Mouse (Mus musculus): Measurements from ENCODE around the gene Tmc8. TPM values are rescaled to one million over a fixed set of nuclear protein-coding genes. Genes with fewer than 3 reads are reported as not detected.
"Not testable (repeated sequence)": the region's sequence is repeated elsewhere in the genome, so short reads cannot be mapped to it uniquely, and the experiment has no call there.

Gene Tmc8
- polyA plus RNA-seq, 1 experiment from 2014 or later: 1.3 TPM

- Histone ChIP-seq H3K27ac (peak overlapping the region; percentile 9; the same call in 1 of the 2 replicates), H3K4me2 (replicated peaks) (no peak overlapping the region), H3K36me3 (no peaks in the 10 kb centered on the region), H3K27me3 (no peaks in the 10 kb centered on the region), H3K4me1 (peaks cover 39% of the 10 kb centered on the region), H3K9ac (0 out of 2 replicates have a peak overlapping the region, but pooled peaks have one; percentile 15), H3K4me3 (no peak overlapping the region), H3K9me3 (no peaks in the 10 kb centered on the region)
- ATAC-seq (ENCODE audit: insufficient number of reproducible peaks, insufficient read depth, low FRiP score, low TSS enrichment): no peak
- WGBS: 54% methylated on average over 9 of the region's 9 CpGs
Measured at GRCm38 (mm10) chr11:117828888-117829604, 47.2 kb downstream of the Tmc8 start.

GRCm38 (mm10) chr11:117829671-117830215 lies 47.9 kb downstream of the Tmc8 start:
- H3K9me3 ChIP-seq: no peaks in the 10 kb centered on the region
- no peak overlapping the region for H3K4me2 ChIP-seq (replicated peaks)
- H3K4me1 ChIP-seq: peaks cover 33% of the 10 kb centered on the region
- 72% methylated on average over 2 of the region's 2 CpGs for WGBS
- no peak overlapping the region for H3K9ac ChIP-seq
- no peak overlapping the region for H3K4me3 ChIP-seq
- no peaks in the 10 kb centered on the region for H3K27me3 ChIP-seq
- no peaks in the 10 kb centered on the region for H3K36me3 ChIP-seq
- peak overlapping the region; percentile 9; the same call in 1 of the 2 replicates for H3K27ac ChIP-seq
- no peak for ATAC-seq (ENCODE audit: insufficient number of reproducible peaks, insufficient read depth, low FRiP score, low TSS enrichment)

- ATAC-seq (ENCODE audit: insufficient number of reproducible peaks, insufficient read depth, low FRiP score, low TSS enrichment): no peak
Measured at GRCm38 (mm10) chr11:117830401-117830800, 48.5 kb downstream of the Tmc8 start.

GRCm38 (mm10) chr11:117832086-117832969 lies 50.5 kb downstream of the Tmc8 start:
- no peak for ATAC-seq (ENCODE audit: insufficient number of reproducible peaks, insufficient read depth, low FRiP score, low TSS enrichment)
- no peak overlapping the region for H3K27ac ChIP-seq
- H3K9ac ChIP-seq: no peak overlapping the region
- no peaks in the 10 kb centered on the region for H3K27me3 ChIP-seq
- peak overlapping the region; percentile 44 for H3K4me2 ChIP-seq (replicated peaks)
- H3K36me3 ChIP-seq: no peaks in the 10 kb centered on the region
- H3K4me3 ChIP-seq: peak overlapping the region; percentile 24; the same call in 1 of the 2 replicates
- H3K9me3 ChIP-seq: no peaks in the 10 kb centered on the region
- H3K4me1 ChIP-seq: peaks cover 26% of the 10 kb centered on the region; the same call in 1 of the 2 replicates
- WGBS: 19% methylated on average over 28 of the region's 28 CpGs

More at GRCm38 (mm10) chr11:117830401-117830800, 48.5 kb downstream of the Tmc8 start:
- no peak overlapping the region for H3K27ac ChIP-seq
- no peak overlapping the region for H3K4me2 ChIP-seq (replicated peaks)
- H3K9me3 ChIP-seq: no peaks in the 10 kb centered on the region
- no peaks in the 10 kb centered on the region for H3K27me3 ChIP-seq
- H3K9ac ChIP-seq: no peak overlapping the region
- no peaks in the 10 kb centered on the region for H3K36me3 ChIP-seq
- H3K4me3 ChIP-seq: no peak overlapping the region
- H3K4me1 ChIP-seq: peaks cover 33% of the 10 kb centered on the region
- WGBS: 82% methylated on average over 9 of the region's 9 CpGs

- H3K9ac ChIP-seq; H3K4me2 ChIP-seq (replicated peaks); H3K27ac ChIP-seq; H3K27me3 ChIP-seq; H3K9me3 ChIP-seq; ATAC-seq (ENCODE audit: insufficient number of reproducible peaks, insufficient read depth, low FRiP score, low TSS enrichment); H3K36me3 ChIP-seq; H3K4me3 ChIP-seq: not testable (repeated sequence)
- peaks cover 18% of the 10 kb centered on the region; the same call in 1 of the 2 replicates for H3K4me1 ChIP-seq
- WGBS: 75% methylated on average over 6 of the region's 6 CpGs
Measured at GRCm38 (mm10) chr11:117833509-117833908, 51.6 kb downstream of the Tmc8 start.

GRCm38 (mm10) chr11:117834086-117834485 lies 52.2 kb downstream of the Tmc8 start:
- H3K9ac ChIP-seq: no peak overlapping the region
- no peak for ATAC-seq (ENCODE audit: insufficient number of reproducible peaks, insufficient read depth, low FRiP score, low TSS enrichment)
- peaks cover 15% of the 10 kb centered on the region; the same call in 1 of the 2 replicates for H3K4me1 ChIP-seq
- no peaks in the 10 kb centered on the region for H3K36me3 ChIP-seq
- WGBS: 91% methylated on average over 8 of the region's 8 CpGs
- H3K27me3 ChIP-seq: no peaks in the 10 kb centered on the region
- H3K4me3 ChIP-seq: no peak overlapping the region
- no peak overlapping the region for H3K4me2 ChIP-seq (replicated peaks)
- no peaks in the 10 kb centered on the region for H3K9me3 ChIP-seq
- H3K27ac ChIP-seq: no peak overlapping the region

- Histone ChIP-seq H3K4me2 (replicated peaks) (peak overlapping the region; percentile 38), H3K27me3 (no peaks in the 10 kb centered on the region), H3K4me1 (peaks cover 13% of the 10 kb centered on the region; the same call in 1 of the 2 replicates), H3K9me3 (no peaks in the 10 kb centered on the region), H3K36me3 (no peaks in the 10 kb centered on the region), H3K27ac (no peak overlapping the region), H3K4me3 (0 out of 2 replicates have a peak overlapping the region, but pooled peaks have one; percentile 7), H3K9ac (no peak overlapping the region)
- 28% methylated on average over 13 of the region's 13 CpGs for WGBS
- ATAC-seq (ENCODE audit: insufficient number of reproducible peaks, insufficient read depth, low FRiP score, low TSS enrichment): no peak
Measured at GRCm38 (mm10) chr11:117836306-117836705, 54.4 kb downstream of the Tmc8 start.

GRCm38 (mm10) chr11:117838572-117838971 lies 56.7 kb downstream of the Tmc8 start:
- Histone ChIP-seq H3K4me1 (0 out of 2 replicates have a peak, but pooled peaks cover 7% of the 10 kb centered on the region), H3K36me3 (no peaks in the 10 kb centered on the region), H3K4me2 (replicated peaks) (no peak overlapping the region), H3K9ac (no peak overlapping the region), H3K9me3 (no peaks in the 10 kb centered on the region), H3K27ac (0 out of 2 replicates have a peak overlapping the region, but pooled peaks have one; percentile 26), H3K27me3 (no peaks in the 10 kb centered on the region), H3K4me3 (no peak overlapping the region)
- ATAC-seq (ENCODE audit: insufficient number of reproducible peaks, insufficient read depth, low FRiP score, low TSS enrichment): no peak
- 61% methylated on average over 2 of the region's 2 CpGs for WGBS

GRCm38 (mm10) chr11:117839021-117839420 lies 57.1 kb downstream of the Tmc8 start:
- ATAC-seq (ENCODE audit: insufficient number of reproducible peaks, insufficient read depth, low FRiP score, low TSS enrichment): no peak

GRCm38 (mm10) chr11:117840910-117841309 lies 59.0 kb downstream of the Tmc8 start:
- Histone ChIP-seq H3K27me3 (no peaks in the 10 kb centered on the region), H3K9ac (no peak overlapping the region), H3K4me1 (0 out of 2 replicates have a peak, but pooled peaks cover 7% of the 10 kb centered on the region), H3K36me3 (no peaks in the 10 kb centered on the region), H3K9me3 (no peaks in the 10 kb centered on the region), H3K4me3 (no peak overlapping the region), H3K4me2 (replicated peaks) (no peak overlapping the region), H3K27ac (no peak overlapping the region)
- ATAC-seq (ENCODE audit: insufficient number of reproducible peaks, insufficient read depth, low FRiP score, low TSS enrichment): no peak
- 56% methylated on average over 1 of the region's 1 CpGs for WGBS

More at GRCm38 (mm10) chr11:117839021-117839420, 57.1 kb downstream of the Tmc8 start:
- H3K4me2 ChIP-seq (replicated peaks): no peak overlapping the region
- H3K9me3 ChIP-seq: no peaks in the 10 kb centered on the region
- 90% methylated on average over 1 of the region's 1 CpGs for WGBS
- no peak overlapping the region for H3K27ac ChIP-seq
- no peaks in the 10 kb centered on the region for H3K27me3 ChIP-seq
- H3K36me3 ChIP-seq: no peaks in the 10 kb centered on the region
- H3K9ac ChIP-seq: no peak overlapping the region
- H3K4me1 ChIP-seq: 0 out of 2 replicates have a peak, but pooled peaks cover 7% of the 10 kb centered on the region
- no peak overlapping the region for H3K4me3 ChIP-seq

Data from embryonic facial prominence, embryonic 12.5 days (tissue).